Mouse (Mus musculus): ENCODE measurements around the gene Dcun1d5.
"Not testable (repeated sequence)": the region's sequence is repeated elsewhere in the genome, so short reads cannot be mapped to it uniquely, and the experiment has no call there.

The Dcun1d5 gene

DNA sequence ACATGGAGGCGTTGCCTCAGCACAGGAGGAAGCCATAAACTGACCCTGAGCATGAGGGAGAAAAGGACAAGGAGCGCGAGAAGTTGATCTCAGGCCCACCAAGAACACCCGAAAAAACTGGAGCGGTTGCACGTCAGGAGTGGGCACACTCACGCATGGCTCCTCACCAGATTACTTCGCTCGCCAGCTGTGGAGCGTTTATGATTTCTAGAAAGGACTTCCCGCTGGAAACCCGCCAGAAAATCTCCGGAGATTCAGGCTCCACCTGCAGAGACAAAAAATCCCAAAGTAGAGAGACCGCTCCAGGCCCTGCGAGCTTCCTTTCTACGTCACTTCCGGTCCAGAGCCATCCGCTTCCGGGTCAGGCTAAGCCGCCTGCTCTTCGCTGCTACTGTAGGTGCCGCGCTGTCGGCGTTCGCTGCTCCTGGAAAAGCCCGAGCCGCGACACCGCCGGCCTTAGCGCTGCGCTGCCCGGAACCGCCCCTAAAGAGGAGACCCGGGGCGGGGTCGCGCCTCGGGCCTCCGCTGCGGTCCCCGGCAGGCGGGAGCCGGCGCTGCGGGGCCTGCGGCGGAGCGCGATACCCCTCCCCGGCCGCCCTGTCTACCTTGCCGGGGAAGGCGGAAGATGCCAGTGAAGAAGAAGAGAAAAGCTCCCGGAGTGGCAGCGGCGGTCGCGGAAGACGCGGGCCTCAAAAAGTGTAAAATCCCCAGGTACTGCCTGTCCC, at the start of gene Dcun1d5, which contains the start of gene Dync2h1:
Dcun1d5 (plus strand) TSS at position 349 of the 725 bp plus-strand sequence.
Dync2h1 (minus strand) TSS at position 275 of the 725 bp plus-strand sequence.
- ATAC-seq (ENCODE audit: insufficient number of reproducible peaks, low FRiP score, low TSS enrichment), result peak; percentile 99

DNA sequence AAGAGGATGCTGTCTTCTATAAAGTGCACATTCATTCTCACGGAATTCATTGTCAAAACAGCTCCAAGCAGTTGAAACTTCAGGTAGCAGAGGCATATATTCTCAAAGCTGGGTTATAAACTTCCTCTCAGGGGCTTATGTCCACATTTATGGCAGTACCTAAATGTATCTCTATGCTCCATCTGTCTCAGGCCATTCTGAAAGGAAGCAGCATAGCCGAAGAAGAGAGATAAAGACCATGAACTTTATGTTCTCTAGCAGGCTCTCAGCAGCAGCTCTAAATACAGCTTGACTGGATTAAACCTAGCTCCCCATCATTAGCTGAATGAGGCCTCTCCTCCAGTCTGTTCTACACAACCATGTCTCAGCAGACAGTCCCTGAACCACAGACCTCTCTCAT, 29.9 kb upstream of the Dcun1d5 start:
- no peak for ATAC-seq (ENCODE audit: insufficient number of reproducible peaks, low FRiP score, low TSS enrichment)

DNA sequence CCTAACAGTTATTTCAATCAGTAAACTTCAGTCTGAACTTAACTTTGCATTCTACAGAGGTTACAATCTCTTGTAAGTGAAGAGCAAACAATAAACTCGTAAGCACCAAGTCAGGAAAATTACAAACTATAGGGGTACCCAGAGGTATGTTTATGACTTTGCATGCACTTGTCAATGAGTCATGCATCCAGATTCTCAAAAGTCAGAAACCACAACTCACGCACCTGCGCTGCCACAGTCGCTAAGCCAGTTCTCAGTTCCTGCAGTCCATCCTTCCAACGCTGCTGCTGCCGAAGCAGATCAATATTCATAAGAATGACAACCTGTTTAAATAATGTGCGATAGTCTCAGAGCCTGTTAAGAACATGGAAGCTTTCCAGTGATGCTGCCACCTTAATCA, 25.7 kb upstream of the Dcun1d5 start:
- ATAC-seq (ENCODE audit: insufficient number of reproducible peaks, low FRiP score, low TSS enrichment), result no peak

DNA sequence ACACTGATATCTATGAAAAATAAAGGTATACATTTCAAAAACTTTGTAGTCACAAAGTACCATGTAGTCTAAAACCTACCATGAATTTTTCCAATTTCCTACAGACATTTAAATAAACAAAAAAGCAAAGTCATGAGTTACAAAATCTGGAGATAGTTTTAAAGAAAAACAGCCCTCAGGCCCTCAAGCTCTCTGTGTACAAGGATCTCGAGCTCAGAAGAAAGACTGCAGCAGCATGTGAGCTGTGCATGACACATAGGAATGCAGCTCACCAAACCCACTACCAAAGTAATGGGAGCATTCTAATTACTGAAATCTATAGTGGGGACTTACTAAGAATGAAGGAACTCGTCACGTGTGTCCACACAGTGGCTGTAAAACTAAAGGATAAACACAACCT, 24.6 kb upstream of the Dcun1d5 start:
- no peak for ATAC-seq (ENCODE audit: insufficient number of reproducible peaks, low FRiP score, low TSS enrichment)

- ATAC-seq (ENCODE audit: insufficient number of reproducible peaks, low FRiP score, low TSS enrichment), result no peak
Observed at GRCm38 (mm10) chr9:7160688-7161087, 23.6 kb upstream of the Dcun1d5 start.

GRCm38 (mm10) chr9:7167339-7167998, 16.9 kb upstream of the Dcun1d5 start:
- no peak for ATAC-seq (ENCODE audit: insufficient number of reproducible peaks, low FRiP score, low TSS enrichment)

DNA sequence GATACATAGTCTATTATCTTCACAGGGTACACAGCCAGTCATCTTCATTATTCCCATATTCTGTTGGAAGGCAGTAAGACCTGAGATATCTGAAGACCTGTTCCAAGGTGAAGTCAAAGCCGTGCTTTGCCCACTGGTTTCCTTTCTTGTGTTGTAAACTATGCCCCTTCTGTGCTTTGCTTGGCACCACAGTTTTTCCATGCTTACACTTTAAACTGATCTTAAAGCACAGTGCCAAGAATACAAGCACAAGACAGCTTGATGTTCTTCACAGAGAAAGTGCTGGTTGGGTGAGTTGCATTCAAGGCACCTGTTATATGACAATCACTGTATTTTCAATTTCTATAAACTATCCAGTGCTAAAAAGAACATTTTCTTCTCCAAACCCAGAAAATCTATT, 10.6 kb upstream of the Dcun1d5 start:
- no peak for ATAC-seq (ENCODE audit: insufficient number of reproducible peaks, low FRiP score, low TSS enrichment)

DNA sequence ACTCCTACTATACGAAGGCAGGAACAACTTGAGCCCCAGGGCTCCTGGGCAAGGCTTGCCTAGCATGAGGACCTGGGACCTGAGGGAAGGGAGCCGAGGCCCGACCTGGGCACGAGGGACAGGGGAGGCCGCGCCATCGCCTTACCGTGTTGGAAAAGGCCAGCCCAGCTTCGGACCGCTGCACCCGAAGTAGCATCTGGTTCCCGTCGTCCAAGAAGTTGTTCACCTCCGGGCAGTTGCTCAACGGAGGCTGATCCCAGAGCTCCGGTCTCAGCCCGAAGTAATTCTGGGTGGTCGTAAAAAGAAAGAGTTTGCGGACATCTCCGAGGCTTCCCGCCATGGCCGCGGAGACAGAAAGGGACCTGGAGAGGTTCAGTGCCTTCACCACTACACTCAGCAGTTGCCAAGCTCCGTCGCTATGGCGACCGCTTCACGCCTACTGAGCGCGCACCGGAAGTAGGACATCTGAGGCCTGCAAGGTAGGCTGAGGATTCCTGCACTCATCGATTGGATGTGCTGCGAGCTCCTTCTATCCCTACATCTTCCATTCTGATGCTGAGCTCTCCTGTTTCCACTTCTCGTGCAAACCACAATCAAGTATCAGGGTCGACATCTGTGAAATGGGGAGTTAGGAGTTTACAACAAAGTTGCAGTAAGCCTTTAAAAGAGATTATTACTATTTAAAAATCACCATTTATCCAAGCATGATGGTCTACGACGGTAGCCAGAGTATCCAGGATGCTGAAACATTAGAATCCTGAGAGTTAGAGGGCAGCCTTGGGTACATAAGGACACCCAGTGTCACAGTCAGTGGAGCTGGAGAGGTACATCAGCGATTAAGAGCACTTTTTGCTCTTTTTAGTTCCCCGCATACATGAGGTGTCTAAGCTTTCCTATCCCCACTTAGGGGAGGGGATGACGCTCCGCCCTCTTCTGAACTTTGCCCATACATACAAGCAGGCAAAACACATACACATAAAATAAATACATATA, 7.4 kb upstream of the Dcun1d5 start:
- ATAC-seq (ENCODE audit: insufficient number of reproducible peaks, low FRiP score, low TSS enrichment), result peak; percentile 100

DNA sequence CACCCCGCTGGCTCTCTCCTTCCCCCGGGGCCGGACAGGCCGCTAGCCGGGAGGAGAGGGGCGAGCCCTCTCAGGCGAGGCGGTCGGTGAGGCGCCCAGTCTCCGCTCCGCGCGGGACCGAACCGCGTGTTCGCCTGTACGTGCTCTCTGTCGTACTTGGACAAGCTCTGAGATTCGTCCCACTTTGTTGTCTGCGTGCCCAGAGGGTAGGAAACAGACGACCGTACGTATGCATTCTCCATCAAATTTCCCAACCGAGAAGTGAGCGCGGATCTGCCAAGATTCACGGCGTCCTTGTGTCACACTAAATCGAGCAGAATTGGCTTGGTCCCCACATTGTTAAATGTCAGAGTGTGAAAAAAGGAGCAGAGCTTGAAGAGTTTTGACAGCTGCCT, 574 bp downstream of the Dcun1d5 start:
- peak; percentile 72 for ATAC-seq (ENCODE audit: insufficient number of reproducible peaks, low FRiP score, low TSS enrichment)

DNA sequence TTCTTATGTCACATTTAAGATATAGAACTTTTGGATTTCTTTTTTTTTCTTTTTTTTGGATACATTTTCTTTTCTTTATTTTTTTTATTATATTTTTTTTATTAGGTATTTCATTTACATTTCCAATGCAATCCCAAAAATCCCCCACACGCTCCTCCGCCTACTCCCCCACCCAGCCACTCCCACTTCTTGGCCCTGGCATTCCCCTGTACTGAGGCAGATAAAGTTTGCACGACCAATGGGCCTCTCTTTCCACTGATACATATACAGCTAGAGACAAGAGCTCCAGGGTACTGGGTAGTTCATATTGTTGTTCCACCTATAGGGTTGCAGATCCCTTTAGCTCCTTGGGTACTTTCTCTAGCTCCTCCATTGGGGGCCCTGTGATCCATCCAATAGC, 6.4 kb downstream of the Dcun1d5 start:
- not testable (repeated sequence) for ATAC-seq (ENCODE audit: insufficient number of reproducible peaks, low FRiP score, low TSS enrichment)

DNA sequence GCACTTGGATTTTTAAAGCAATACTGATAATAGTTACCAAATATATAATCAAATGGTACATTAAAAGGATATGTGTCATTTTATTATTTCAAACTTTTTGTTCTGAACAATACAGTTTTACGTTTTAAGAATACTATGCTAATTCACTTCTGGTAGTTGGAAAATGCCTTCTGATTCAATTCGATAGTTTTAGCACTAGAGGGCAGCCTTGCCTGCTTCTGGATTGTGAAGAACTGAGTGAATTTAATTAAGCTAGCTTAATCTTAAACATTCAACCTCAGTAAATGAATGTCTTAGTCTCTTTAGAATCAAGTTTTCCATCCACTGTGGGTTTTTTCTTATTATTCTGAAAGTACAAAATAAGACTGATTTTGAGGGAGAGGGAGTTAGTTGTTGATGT, 31.9 kb downstream of the Dcun1d5 start:
- no peak for ATAC-seq (ENCODE audit: insufficient number of reproducible peaks, low FRiP score, low TSS enrichment)

DNA sequence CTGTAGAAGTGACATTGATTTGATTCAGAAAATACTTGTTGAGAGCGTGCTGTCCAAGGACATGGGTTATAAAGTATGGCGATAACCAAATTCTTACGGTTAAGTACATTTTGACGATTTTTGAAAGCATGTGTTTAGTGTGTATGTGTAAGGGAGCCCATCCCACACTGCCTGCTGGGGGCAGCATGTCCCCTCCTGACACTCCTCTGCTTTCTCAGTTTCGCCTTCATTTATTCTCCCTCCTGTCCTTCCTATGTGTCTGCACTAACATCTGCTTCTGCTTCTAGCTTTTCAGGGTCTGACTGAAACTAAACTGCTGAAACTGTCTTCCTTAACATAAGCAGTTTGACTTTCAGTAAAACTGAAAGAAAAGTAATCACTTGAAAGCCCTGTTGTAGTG, 36.7 kb downstream of the Dcun1d5 start:
- ATAC-seq (ENCODE audit: insufficient number of reproducible peaks, low FRiP score, low TSS enrichment), result no peak

- ATAC-seq (ENCODE audit: insufficient number of reproducible peaks, low FRiP score, low TSS enrichment), result no peak
Observed at GRCm38 (mm10) chr9:7221460-7221859, 37.1 kb downstream of the Dcun1d5 start.

DNA sequence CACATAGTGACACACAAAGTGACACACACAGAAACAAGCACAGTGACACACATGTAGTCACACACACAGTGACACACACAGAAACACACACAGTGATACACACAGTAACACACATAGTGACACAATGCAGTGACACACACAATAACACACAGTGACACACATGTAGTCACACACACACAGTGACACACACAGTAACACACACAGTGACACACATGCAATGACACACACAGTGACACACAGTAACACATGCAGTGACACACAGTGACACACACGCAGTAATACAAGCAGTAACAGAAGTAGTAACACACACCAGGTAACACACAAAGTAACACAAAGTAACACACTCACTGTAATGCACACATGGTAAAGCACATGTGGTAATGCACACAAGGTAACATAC, 54.3 kb downstream of the Dcun1d5 start:
- ATAC-seq (ENCODE audit: insufficient number of reproducible peaks, low FRiP score, low TSS enrichment), result no peak

GRCm38 (mm10) chr9:7239967-7240366, 55.6 kb downstream of the Dcun1d5 start:
- no peak for ATAC-seq (ENCODE audit: insufficient number of reproducible peaks, low FRiP score, low TSS enrichment)

DNA sequence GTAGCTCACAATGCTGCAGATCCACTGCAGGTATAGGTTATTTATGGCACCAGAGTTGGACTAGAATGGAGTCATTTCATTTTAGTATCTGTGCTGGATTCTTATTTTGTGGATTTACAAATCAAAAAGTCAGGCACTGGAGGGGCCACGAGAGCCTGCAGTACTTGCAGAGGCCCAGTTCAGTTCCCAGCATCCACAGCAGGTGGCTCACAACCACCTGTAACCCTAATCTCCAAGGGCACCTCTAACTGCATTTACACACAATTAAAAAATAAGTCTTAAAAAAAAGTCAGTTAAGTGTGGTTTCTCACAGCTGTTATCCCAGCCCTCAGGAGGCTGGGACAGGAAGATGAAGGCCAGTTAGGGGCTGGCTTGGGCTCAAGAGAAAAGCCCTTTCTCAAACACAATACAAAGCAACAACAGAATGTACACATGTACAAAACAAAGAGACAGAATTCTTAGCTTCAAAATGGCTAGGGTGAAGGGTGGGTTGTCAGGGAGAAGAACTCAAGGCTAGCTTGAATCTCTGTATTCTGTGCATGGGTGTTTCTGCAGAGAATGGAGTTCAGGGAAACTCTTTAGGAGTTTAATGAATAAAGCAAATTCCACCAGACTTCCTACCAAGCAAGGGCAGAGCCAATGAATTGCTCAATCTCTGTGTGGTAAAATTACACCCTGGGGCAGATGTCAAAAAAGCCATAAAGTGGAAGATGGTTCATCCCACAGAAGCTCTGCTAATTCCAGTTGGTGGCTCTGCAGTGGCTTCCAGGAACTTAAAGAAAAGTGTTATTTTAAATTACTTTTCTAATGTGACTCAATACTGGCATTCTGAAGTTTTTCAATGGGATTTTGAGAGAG, 68.7 kb downstream of the Dcun1d5 start:
- no peak for ATAC-seq (ENCODE audit: insufficient number of reproducible peaks, low FRiP score, low TSS enrichment)
